Mouse (Mus musculus): ENCODE measurements around the gene Lrrc74a. TPM values are rescaled to one million over a fixed set of nuclear protein-coding genes. Genes with fewer than 3 reads are reported as not detected.

Lrrc74a gene
- total RNA-seq (2014; fragmentation: Nextera tagmentation), result not detected in 2 replicates
- 0.05 TPM in 1 of 2 replicates, not detected in the other for total RNA-seq (2017)
- polyA plus RNA-seq (2012), result not detected in 2 replicates

- no peak for DNase-seq (ENCODE audit: low spot score)
- ATAC-seq (ENCODE audit: extremely low read depth, insufficient number of reproducible peaks, low FRiP score, poor library complexity, severe bottlenecking), result no peak
- TF ChIP-seq GATA2 (IDR thresholded peaks at IDR 0.05; ENCODE audit: borderline replicate concordance, low read depth, low read length) (no peak), GATA1 (IDR thresholded peaks at IDR 0.05; ENCODE audit: borderline replicate concordance, low read length) (no peak), CTCF (IDR thresholded peaks at IDR 0.05; ENCODE audit: low read depth, low read length) (no peak), POLR2AphosphoS5 (IDR thresholded peaks at IDR 0.05; ENCODE audit: insufficient replicate concordance, low read depth, low read length) (no peak), TAL1 (conservative IDR thresholded peaks at IDR 0.05; ENCODE audit: low read depth, low read length) (no peak)
- no peak within 1 kb of the TSS for H3K4me3 ChIP-seq (ENCODE audit: low read depth, low read length)
- H3K27me3 ChIP-seq (ENCODE audit: insufficient read depth, low read length), result peaks cover 18% of the 10 kb centered on the region
- H3K9me3 ChIP-seq (replicated peaks), result no peaks in the 10 kb centered on the region
- peaks cover 3% of the 10 kb centered on the region; the same call in 1 of the 2 replicates for H3K4me1 ChIP-seq (ENCODE audit: insufficient read depth, low read depth, low read length)
- no peaks in the 10 kb centered on the region for H3K36me3 ChIP-seq (replicated peaks)
These were observed at the start of gene Lrrc74a for GRCm38 (mm10) chr12:86734319-86734810. Gene Lrrc74a (plus strand): TSS chr12:86734369.

GRCm38 (mm10) chr12:86685275-86685674 is 48.9 kb upstream of the Lrrc74a start:
- no peak for DNase-seq (ENCODE audit: low spot score)
- TF ChIP-seq GATA1 (IDR thresholded peaks at IDR 0.05; ENCODE audit: borderline replicate concordance, low read length), result no peak
- TF ChIP-seq TAL1 (conservative IDR thresholded peaks at IDR 0.05; ENCODE audit: low read depth, low read length), result no peak
- TF ChIP-seq GATA2 (IDR thresholded peaks at IDR 0.05; ENCODE audit: borderline replicate concordance, low read depth, low read length), result no peak
- no peak for TF ChIP-seq CTCF (IDR thresholded peaks at IDR 0.05; ENCODE audit: low read depth, low read length)
- H3K27me3 ChIP-seq (ENCODE audit: insufficient read depth, low read length), result peaks cover 16% of the 10 kb centered on the region; the same call in 1 of the 2 replicates
- peaks cover 18% of the 10 kb centered on the region for H3K4me1 ChIP-seq (ENCODE audit: insufficient read depth, low read depth, low read length)
- ATAC-seq (ENCODE audit: extremely low read depth, insufficient number of reproducible peaks, low FRiP score, poor library complexity, severe bottlenecking), result no peak
- H3K4me3 ChIP-seq (ENCODE audit: low read depth, low read length), result no peak overlapping the region
- H3K9me3 ChIP-seq (replicated peaks), result no peaks in the 10 kb centered on the region
- no peaks in the 10 kb centered on the region for H3K36me3 ChIP-seq (replicated peaks)

GRCm38 (mm10) chr12:86686551-86687330 is 47.4 kb upstream of the Lrrc74a start:
- H3K9me3 ChIP-seq (replicated peaks), result no peaks in the 10 kb centered on the region
- ATAC-seq (ENCODE audit: extremely low read depth, insufficient number of reproducible peaks, low FRiP score, poor library complexity, severe bottlenecking) (no peak), DNase-seq (ENCODE audit: low spot score) (peak; percentile 62)
- H3K27me3 ChIP-seq (ENCODE audit: insufficient read depth, low read length), result peaks cover 16% of the 10 kb centered on the region; the same call in 1 of the 2 replicates
- TF ChIP-seq GATA2 (IDR thresholded peaks at IDR 0.05; ENCODE audit: borderline replicate concordance, low read depth, low read length) (no peak), TAL1 (conservative IDR thresholded peaks at IDR 0.05; ENCODE audit: low read depth, low read length) (no peak), GATA1 (IDR thresholded peaks at IDR 0.05; ENCODE audit: borderline replicate concordance, low read length) (no peak), CTCF (IDR thresholded peaks at IDR 0.05; ENCODE audit: low read depth, low read length) (no peak), POLR2AphosphoS5 (IDR thresholded peaks at IDR 0.05; ENCODE audit: insufficient replicate concordance, low read depth, low read length) (no peak)
- H3K36me3 ChIP-seq (replicated peaks), result no peaks in the 10 kb centered on the region
- peaks cover 18% of the 10 kb centered on the region for H3K4me1 ChIP-seq (ENCODE audit: insufficient read depth, low read depth, low read length)
- H3K4me3 ChIP-seq (ENCODE audit: low read depth, low read length), result no peak overlapping the region

GRCm38 (mm10) chr12:86687445-86687955 is 46.7 kb upstream of the Lrrc74a start:
- no peak for ATAC-seq (ENCODE audit: extremely low read depth, insufficient number of reproducible peaks, low FRiP score, poor library complexity, severe bottlenecking)
- no peak for TF ChIP-seq GATA2 (IDR thresholded peaks at IDR 0.05; ENCODE audit: borderline replicate concordance, low read depth, low read length)
- TF ChIP-seq GATA1 (IDR thresholded peaks at IDR 0.05; ENCODE audit: borderline replicate concordance, low read length), result no peak
- no peak for TF ChIP-seq POLR2AphosphoS5 (IDR thresholded peaks at IDR 0.05; ENCODE audit: insufficient replicate concordance, low read depth, low read length)
- TF ChIP-seq CTCF (IDR thresholded peaks at IDR 0.05; ENCODE audit: low read depth, low read length), result no peak
- TF ChIP-seq TAL1 (conservative IDR thresholded peaks at IDR 0.05; ENCODE audit: low read depth, low read length), result no peak
- no peak overlapping the region for H3K4me3 ChIP-seq (ENCODE audit: low read depth, low read length)
- DNase-seq (ENCODE audit: low spot score), result no peak
- H3K9me3 ChIP-seq (replicated peaks), result no peaks in the 10 kb centered on the region
- H3K36me3 ChIP-seq (replicated peaks), result no peaks in the 10 kb centered on the region
- peaks cover 16% of the 10 kb centered on the region; the same call in 1 of the 2 replicates for H3K27me3 ChIP-seq (ENCODE audit: insufficient read depth, low read length)
- peaks cover 18% of the 10 kb centered on the region for H3K4me1 ChIP-seq (ENCODE audit: insufficient read depth, low read depth, low read length)

GRCm38 (mm10) chr12:86687971-86688573 is 46.1 kb upstream of the Lrrc74a start:
- ATAC-seq (ENCODE audit: extremely low read depth, insufficient number of reproducible peaks, low FRiP score, poor library complexity, severe bottlenecking) (no peak), DNase-seq (ENCODE audit: low spot score) (no peak)
- TF ChIP-seq TAL1 (conservative IDR thresholded peaks at IDR 0.05; ENCODE audit: low read depth, low read length), result no peak
- no peak for TF ChIP-seq CTCF (IDR thresholded peaks at IDR 0.05; ENCODE audit: low read depth, low read length)
- TF ChIP-seq GATA2 (IDR thresholded peaks at IDR 0.05; ENCODE audit: borderline replicate concordance, low read depth, low read length), result no peak
- TF ChIP-seq POLR2AphosphoS5 (IDR thresholded peaks at IDR 0.05; ENCODE audit: insufficient replicate concordance, low read depth, low read length), result no peak
- no peak for TF ChIP-seq GATA1 (IDR thresholded peaks at IDR 0.05; ENCODE audit: borderline replicate concordance, low read length)
- no peaks in the 10 kb centered on the region for H3K36me3 ChIP-seq (replicated peaks)
- peaks cover 18% of the 10 kb centered on the region for H3K4me1 ChIP-seq (ENCODE audit: insufficient read depth, low read depth, low read length)
- peaks cover 18% of the 10 kb centered on the region; the same call in 1 of the 2 replicates for H3K27me3 ChIP-seq (ENCODE audit: insufficient read depth, low read length)
- no peak overlapping the region for H3K4me3 ChIP-seq (ENCODE audit: low read depth, low read length)
- no peaks in the 10 kb centered on the region for H3K9me3 ChIP-seq (replicated peaks)

- DNase-seq (ENCODE audit: low spot score), result no peak
- no peak overlapping the region for H3K4me3 ChIP-seq (ENCODE audit: low read depth, low read length)
These were observed 45.3 kb upstream of the Lrrc74a start for GRCm38 (mm10) chr12:86688917-86689316.

More at GRCm38 (mm10) chr12:86688917-86689316, 45.3 kb upstream of the Lrrc74a start:
- TF ChIP-seq POLR2AphosphoS5 (IDR thresholded peaks at IDR 0.05; ENCODE audit: insufficient replicate concordance, low read depth, low read length), result no peak
- no peak for TF ChIP-seq TAL1 (conservative IDR thresholded peaks at IDR 0.05; ENCODE audit: low read depth, low read length)
- no peak for TF ChIP-seq GATA1 (IDR thresholded peaks at IDR 0.05; ENCODE audit: borderline replicate concordance, low read length)
- no peak for TF ChIP-seq GATA2 (IDR thresholded peaks at IDR 0.05; ENCODE audit: borderline replicate concordance, low read depth, low read length)
- TF ChIP-seq CTCF (IDR thresholded peaks at IDR 0.05; ENCODE audit: low read depth, low read length), result no peak
- no peak for ATAC-seq (ENCODE audit: extremely low read depth, insufficient number of reproducible peaks, low FRiP score, poor library complexity, severe bottlenecking)
- Histone ChIP-seq H3K9me3 (replicated peaks) (no peaks in the 10 kb centered on the region), H3K36me3 (replicated peaks) (no peaks in the 10 kb centered on the region), H3K27me3 (ENCODE audit: insufficient read depth, low read length) (peaks cover 17% of the 10 kb centered on the region; the same call in 1 of the 2 replicates), H3K4me1 (ENCODE audit: insufficient read depth, low read depth, low read length) (peaks cover 18% of the 10 kb centered on the region)
